Mouse (Mus musculus) MEL (cell line): ENCODE results near the gene Sgsm1.

ENCODE experiments used
- CTCF ChIP-seq, 3 experiments: IDR thresholded peaks in 2 of 3; conservative IDR thresholded peaks in 1 of 3; 2 replicates each; pipeline ENCODE4 v1.5.1; 2011 to 2012; ENCODE audit warnings: low read length in 3 of 3, low read depth in 2 of 3, mild to moderate bottlenecking in 2 of 3, improper control_type of control experiment in 1 of 3, inconsistent platforms in 1 of 3, mixed read lengths in 1 of 3, moderate library complexity in 1 of 3; ENCODE audit not compliant: control insufficient read depth in 1 of 3, insufficient read depth in 1 of 3, poor library complexity in 1 of 3, severe bottlenecking in 1 of 3
- ETS1 ChIP-seq: IDR thresholded peaks from 2 replicates; pipeline ENCODE4 v1.6.1; 2012; ENCODE audit warnings: low read depth, mild to moderate bottlenecking, inconsistent platforms, low read length, improper control_type of control experiment, moderate library complexity
- MAFK ChIP-seq: IDR thresholded peaks from 2 replicates; pipeline ENCODE4 v1.6.1; 2011; ENCODE audit warnings: low read depth, mild to moderate bottlenecking, low read length, improper control_type of control experiment, borderline replicate concordance
- MAZ ChIP-seq: IDR thresholded peaks from 2 replicates; pipeline ENCODE4 v1.6.1; 2012; ENCODE audit warnings: low read depth, mild to moderate bottlenecking, inconsistent platforms, low read length, improper control_type of control experiment
- MXI1 ChIP-seq: IDR thresholded peaks from 2 replicates; pipeline ENCODE4 v1.6.1; 2011; ENCODE audit warnings: mild to moderate bottlenecking, low read depth, low read length, improper control_type of control experiment
- MYB ChIP-seq: IDR thresholded peaks from 2 replicates; pipeline ENCODE4 v1.6.1; 2011; ENCODE audit warnings: mild to moderate bottlenecking, low read depth, low read length, improper control_type of control experiment
- NRF1 ChIP-seq: IDR thresholded peaks from 2 replicates; pipeline ENCODE4 v1.6.1; 2014; ENCODE audit warnings: low read depth, mild to moderate bottlenecking, inconsistent platforms, low read length, improper control_type of control experiment, moderate library complexity; ENCODE audit not compliant: poor library complexity, insufficient read depth, severe bottlenecking
- POLR2A ChIP-seq, 2 experiments: IDR thresholded peaks; 2 replicates each; pipeline ENCODE4 v1.6.1; 2011 to 2012; ENCODE audit warnings: low read length in 2 of 2, mild to moderate bottlenecking in 2 of 2, control low read depth in 1 of 2, improper control_type of control experiment in 1 of 2, low read depth in 1 of 2, moderate library complexity in 1 of 2; ENCODE audit not compliant: control insufficient read depth in 1 of 2, insufficient read depth in 1 of 2, poor library complexity in 1 of 2
- POLR2AphosphoS2 ChIP-seq: IDR thresholded peaks from 2 replicates; pipeline ENCODE4 v1.6.1; 2011; ENCODE audit warnings: low read length, improper control_type of control experiment
- RCOR1 ChIP-seq: IDR thresholded peaks from 2 replicates; pipeline ENCODE4 v1.6.1; 2012; ENCODE audit warnings: low read depth, mild to moderate bottlenecking, inconsistent platforms, low read length, improper control_type of control experiment
- TAL1 ChIP-seq: IDR thresholded peaks from 2 replicates; pipeline ENCODE4 v1.6.1; 2012; ENCODE audit warnings: mild to moderate bottlenecking, inconsistent platforms, low read length, moderate library complexity, mixed read lengths
- USF2 ChIP-seq, 2 experiments: IDR thresholded peaks; 2 replicates each; pipeline ENCODE4 v1.6.1; 2011 to 2012; ENCODE audit warnings: improper control_type of control experiment in 2 of 2, low read length in 2 of 2, borderline replicate concordance in 1 of 2, inconsistent platforms in 1 of 2, low read depth in 1 of 2, mild to moderate bottlenecking in 1 of 2; ENCODE audit not compliant: insufficient read depth in 1 of 2
- ZC3H11A ChIP-seq: IDR thresholded peaks from 2 replicates; pipeline ENCODE4 v1.6.1; 2012; ENCODE audit warnings: low read depth, mild to moderate bottlenecking, inconsistent platforms, low read length, improper control_type of control experiment

DNA sequence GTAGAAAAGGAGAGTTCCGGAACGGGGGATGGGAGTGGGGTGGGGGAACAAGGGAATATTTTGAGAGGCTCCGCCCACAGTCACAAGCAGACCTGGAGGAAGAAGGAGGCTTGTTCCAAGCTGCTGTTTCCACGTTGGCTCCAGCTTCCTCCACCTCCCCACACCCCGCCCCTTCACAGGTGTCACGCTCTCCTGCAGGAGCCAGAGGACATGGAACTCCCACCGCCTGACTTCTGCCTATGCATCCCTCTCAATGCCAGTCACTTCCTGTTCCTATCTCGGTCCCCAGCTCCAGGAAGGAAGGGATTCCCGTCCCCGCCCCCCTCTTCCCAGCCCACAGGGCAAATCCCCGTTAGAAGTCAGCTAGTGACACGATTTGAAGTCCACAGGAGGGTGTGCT is 12.5 kb downstream of the Sgsm1 start:
- TF ChIP-seq CTCF (IDR thresholded peaks at IDR 0.05 in 2 of 3, conservative IDR thresholded peaks at IDR 0.05 in 1 of 3; ENCODE audit: control insufficient read depth in 1 of 3, insufficient read depth in 1 of 3, low read depth in 2 of 3, low read length in 3 of 3, poor library complexity in 1 of 3, severe bottlenecking in 1 of 3) (no peak), MAFK (no peak), USF2 (IDR thresholded peaks at IDR 0.05; ENCODE audit: borderline replicate concordance in 1 of 2, insufficient read depth in 1 of 2, low read depth in 1 of 2, low read length in 2 of 2) (no peak), TAL1 (no peak), POLR2A (IDR thresholded peaks at IDR 0.05; ENCODE audit: control insufficient read depth in 1 of 2, insufficient read depth in 1 of 2, low read depth in 1 of 2, low read length in 2 of 2, poor library complexity in 1 of 2) (no peak), MXI1 (no peak), ETS1 (no peak), ZC3H11A (no peak), RCOR1 (no peak), POLR2AphosphoS2 (no peak), MAZ (no peak), MYB (no peak), NRF1 (no peak)
